Mouse (Mus musculus): ENCODE measurements around the gene Ccnd3. TPM values are rescaled to one million over a fixed set of nuclear protein-coding genes. Genes with fewer than 3 reads are reported as not detected.

Gene Ccnd3
- polyA plus RNA-seq, 1 experiment from 2014 or later, result 341 TPM

GRCm38 (mm10) chr17:47568951-47569527, 64.2 kb downstream of the Ccnd3 start:
- Histone ChIP-seq H3K36me3 (no peaks in the 10 kb centered on the region), H3K27ac (replicated peaks) (peak overlapping the region; percentile 57), H3K4me1 (peaks cover 61% of the 10 kb centered on the region), H3K4me3 (no peak overlapping the region), H3K9me3 (replicated peaks) (no peaks in the 10 kb centered on the region), H3K27me3 (ENCODE audit: low read depth, poor library complexity, severe bottlenecking) (no peaks in the 10 kb centered on the region)
- peak; percentile 20 for DNase-seq (ENCODE audit: low spot score)
- WGBS, result 72% methylated on average over 10 of the region's 10 CpGs

- 7% methylated on average over 7 of the region's 7 CpGs for WGBS
- Histone ChIP-seq H3K9me3 (replicated peaks) (no peaks in the 10 kb centered on the region), H3K36me3 (no peaks in the 10 kb centered on the region), H3K27me3 (ENCODE audit: low read depth, poor library complexity, severe bottlenecking) (no peaks in the 10 kb centered on the region), H3K27ac (replicated peaks) (peak overlapping the region; percentile 83), H3K4me3 (peak overlapping the region; percentile 21), H3K4me1 (peaks cover 69% of the 10 kb centered on the region)
- DNase-seq (ENCODE audit: low spot score), result peak; percentile 84
These were observed 66.8 kb downstream of the Ccnd3 start for GRCm38 (mm10) chr17:47571621-47572020.

- peaks cover 62% of the 10 kb centered on the region for H3K4me1 ChIP-seq
- H3K36me3 ChIP-seq, result no peaks in the 10 kb centered on the region
- H3K4me3 ChIP-seq, result no peak overlapping the region
- DNase-seq (ENCODE audit: low spot score), result no peak
- H3K9me3 ChIP-seq (replicated peaks), result no peaks in the 10 kb centered on the region
- H3K27ac ChIP-seq (replicated peaks), result peak overlapping the region; percentile 83; the same call in 1 of the 2 replicates
- no peaks in the 10 kb centered on the region for H3K27me3 ChIP-seq (ENCODE audit: low read depth, poor library complexity, severe bottlenecking)
These were observed 67.6 kb downstream of the Ccnd3 start for GRCm38 (mm10) chr17:47572436-47572835.

GRCm38 (mm10) chr17:47574028-47574427, 69.2 kb downstream of the Ccnd3 start:
- H3K36me3 ChIP-seq, result no peaks in the 10 kb centered on the region
- H3K9me3 ChIP-seq (replicated peaks), result no peaks in the 10 kb centered on the region
- 78% methylated on average over 8 of the region's 8 CpGs for WGBS
- H3K4me1 ChIP-seq, result peaks cover 56% of the 10 kb centered on the region
- H3K27ac ChIP-seq (replicated peaks), result no peak overlapping the region
- H3K4me3 ChIP-seq, result no peak overlapping the region
- no peaks in the 10 kb centered on the region for H3K27me3 ChIP-seq (ENCODE audit: low read depth, poor library complexity, severe bottlenecking)
- no peak for DNase-seq (ENCODE audit: low spot score)

GRCm38 (mm10) chr17:47574830-47575229, 70.0 kb downstream of the Ccnd3 start:
- DNase-seq (ENCODE audit: low spot score), result no peak
- H3K4me3 ChIP-seq, result no peak overlapping the region
- no peaks in the 10 kb centered on the region for H3K9me3 ChIP-seq (replicated peaks)
- WGBS, result 73% methylated on average over 11 of the region's 11 CpGs
- peaks cover 48% of the 10 kb centered on the region for H3K4me1 ChIP-seq
- H3K36me3 ChIP-seq, result no peaks in the 10 kb centered on the region
- peak overlapping the region; percentile 49; the same call in 1 of the 2 replicates for H3K27ac ChIP-seq (replicated peaks)
- no peaks in the 10 kb centered on the region for H3K27me3 ChIP-seq (ENCODE audit: low read depth, poor library complexity, severe bottlenecking)

GRCm38 (mm10) chr17:47578655-47579054, 73.8 kb downstream of the Ccnd3 start:
- DNase-seq (ENCODE audit: low spot score), result no peak
- no peak overlapping the region for H3K4me3 ChIP-seq
- no peaks in the 10 kb centered on the region for H3K36me3 ChIP-seq
- 91% methylated on average over 6 of the region's 6 CpGs for WGBS
- no peak overlapping the region for H3K27ac ChIP-seq (replicated peaks)
- H3K9me3 ChIP-seq (replicated peaks), result no peaks in the 10 kb centered on the region
- no peaks in the 10 kb centered on the region for H3K27me3 ChIP-seq (ENCODE audit: low read depth, poor library complexity, severe bottlenecking)
- H3K4me1 ChIP-seq, result peaks cover 18% of the 10 kb centered on the region

- Histone ChIP-seq H3K4me1 (no peaks in the 10 kb centered on the region), H3K27me3 (ENCODE audit: low read depth, poor library complexity, severe bottlenecking) (no peaks in the 10 kb centered on the region), H3K9me3 (replicated peaks) (no peaks in the 10 kb centered on the region), H3K36me3 (no peaks in the 10 kb centered on the region), H3K27ac (replicated peaks) (no peak overlapping the region), H3K4me3 (no peak overlapping the region)
- DNase-seq (ENCODE audit: low spot score), result no peak
- WGBS, result 87% methylated on average over 4 of the region's 4 CpGs
These were observed 76.1 kb downstream of the Ccnd3 start for GRCm38 (mm10) chr17:47580962-47581361.

- Histone ChIP-seq H3K36me3 (no peaks in the 10 kb centered on the region), H3K9me3 (replicated peaks) (no peaks in the 10 kb centered on the region)
- WGBS, result 84% methylated on average over 8 of the region's 8 CpGs
These were observed 83.7 kb downstream of the Ccnd3 start for GRCm38 (mm10) chr17:47588517-47588916.

GRCm38 (mm10) chr17:47591073-47591472, 86.2 kb downstream of the Ccnd3 start:
- no peaks in the 10 kb centered on the region for H3K27me3 ChIP-seq (ENCODE audit: low read depth, poor library complexity, severe bottlenecking)
- H3K36me3 ChIP-seq, result no peaks in the 10 kb centered on the region; the same call in 1 of the 2 replicates
- no peaks in the 10 kb centered on the region for H3K9me3 ChIP-seq (replicated peaks)
- 90% methylated on average over 3 of the region's 3 CpGs for WGBS
- no peak for DNase-seq (ENCODE audit: low spot score)
- no peak overlapping the region for H3K27ac ChIP-seq (replicated peaks)
- peaks cover 33% of the 10 kb centered on the region for H3K4me1 ChIP-seq
- H3K4me3 ChIP-seq, result no peak overlapping the region

More at GRCm38 (mm10) chr17:47588517-47588916, 83.7 kb downstream of the Ccnd3 start:
- H3K27ac ChIP-seq (replicated peaks), result no peak overlapping the region
- peaks cover 12% of the 10 kb centered on the region for H3K4me1 ChIP-seq
- no peak overlapping the region for H3K4me3 ChIP-seq
- no peaks in the 10 kb centered on the region for H3K27me3 ChIP-seq (ENCODE audit: low read depth, poor library complexity, severe bottlenecking)
- no peak for DNase-seq (ENCODE audit: low spot score)

GRCm38 (mm10) chr17:47593215-47593853, 88.5 kb downstream of the Ccnd3 start:
- peak overlapping the region; percentile 96 for H3K4me3 ChIP-seq
- DNase-seq (ENCODE audit: low spot score), result peak; percentile 92
- H3K27ac ChIP-seq (replicated peaks), result peak overlapping the region; percentile 95
- H3K4me1 ChIP-seq, result peaks cover 56% of the 10 kb centered on the region
- under 1% methylated on average over 63 of the region's 63 CpGs for WGBS
- peaks cover 15% of the 10 kb centered on the region for H3K36me3 ChIP-seq
- H3K9me3 ChIP-seq (replicated peaks), result no peaks in the 10 kb centered on the region
- H3K27me3 ChIP-seq (ENCODE audit: low read depth, poor library complexity, severe bottlenecking), result no peaks in the 10 kb centered on the region

- Histone ChIP-seq H3K27ac (replicated peaks) (peak overlapping the region; percentile 95), H3K27me3 (ENCODE audit: low read depth, poor library complexity, severe bottlenecking) (no peaks in the 10 kb centered on the region), H3K4me1 (peaks cover 59% of the 10 kb centered on the region), H3K4me3 (peak overlapping the region; percentile 96), H3K36me3 (peaks cover 20% of the 10 kb centered on the region), H3K9me3 (replicated peaks) (no peaks in the 10 kb centered on the region)
- DNase-seq (ENCODE audit: low spot score), result no peak
- 0% methylated on average over 13 of the region's 13 CpGs for whole genome bisulfite sequencing
These were observed 89.0 kb downstream of the Ccnd3 start for GRCm38 (mm10) chr17:47593854-47594182.

GRCm38 (mm10) chr17:47594183-47594968, 89.5 kb downstream of the Ccnd3 start:
- H3K4me1 ChIP-seq, result peaks cover 59% of the 10 kb centered on the region

GRCm38 (mm10) chr17:47594969-47595247, 90.1 kb downstream of the Ccnd3 start:
- H3K27me3 ChIP-seq (ENCODE audit: low read depth, poor library complexity, severe bottlenecking), result no peaks in the 10 kb centered on the region
- H3K4me3 ChIP-seq, result peak overlapping the region; percentile 96
- peaks cover 31% of the 10 kb centered on the region for H3K36me3 ChIP-seq
- no peaks in the 10 kb centered on the region for H3K9me3 ChIP-seq (replicated peaks)
- peak; percentile 60 for DNase-seq (ENCODE audit: low spot score)
- H3K27ac ChIP-seq (replicated peaks), result peak overlapping the region; percentile 95
- H3K4me1 ChIP-seq, result peaks cover 59% of the 10 kb centered on the region
- WGBS, result under 1% methylated on average over 7 of the region's 9 CpGs

More at GRCm38 (mm10) chr17:47594183-47594968, 89.5 kb downstream of the Ccnd3 start:
- under 1% methylated on average over 43 of the region's 43 CpGs for WGBS
- no peaks in the 10 kb centered on the region for H3K9me3 ChIP-seq (replicated peaks)
- H3K27me3 ChIP-seq (ENCODE audit: low read depth, poor library complexity, severe bottlenecking), result no peaks in the 10 kb centered on the region
- peak overlapping the region; percentile 95 for H3K27ac ChIP-seq (replicated peaks)
- peak; percentile 54 for DNase-seq (ENCODE audit: low spot score)
- H3K36me3 ChIP-seq, result peaks cover 26% of the 10 kb centered on the region
- H3K4me3 ChIP-seq, result peak overlapping the region; percentile 96

Measured in midbrain, embryonic 10.5 days (tissue).